Comparison of ENCODE assay signal across 18 mouse cellular contexts in the genomic region with DNA sequence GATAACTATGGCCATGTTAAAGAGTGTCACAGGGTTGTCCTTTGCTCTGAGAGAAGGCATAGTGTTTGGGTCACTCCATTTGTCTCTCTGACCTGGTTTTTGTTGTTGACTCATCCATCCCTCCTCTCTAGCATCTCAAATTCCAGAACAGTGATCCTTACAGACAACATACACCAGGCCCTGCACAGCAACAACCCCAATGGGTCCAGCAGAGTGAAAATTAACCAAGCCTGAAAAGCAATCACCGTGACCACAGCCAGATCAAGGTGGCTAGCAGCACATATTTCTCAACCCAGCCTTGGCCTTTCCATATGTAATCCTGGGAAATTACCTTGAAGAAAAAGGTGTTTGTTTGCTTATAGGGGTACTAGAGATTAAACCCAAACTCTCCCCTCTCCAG.
DNase-seq lines count a peak whose midpoint lies in the region; ATAC-seq and TF ChIP-seq lines count a peak whose summit lies in the region.
"Had no signal": no experiment of that assay in that cellular context is flagged by ENCODE, and none has a peak within 500 bp of the region (broad histone marks: within the 10 kb centered on the region; RNA-seq: fewer than 3 reads in every experiment).

No protein-coding gene starts in this region.

- TF ChIP-seq POLR2A in kidney, adult 2 months (IDR thresholded peaks at IDR 0.05; ENCODE audit: low read depth, low read length) = no peak

- POLR2A ChIA-PET in Patski (lab: Charles Lee) = no interaction called here

- no peak for TF ChIP-seq CTCF in kidney, adult 2 months (conservative IDR thresholded peaks at IDR 0.05; ENCODE audit: insufficient read depth, insufficient read length, low read depth, low read length)
- no peak for TF ChIP-seq CTCF in Patski (IDR thresholded peaks at IDR 0.05)
- no peak for TF ChIP-seq CTCF in kidney, postnatal 0 days (IDR thresholded peaks at IDR 0.05; ENCODE audit: low read depth)

- no peak overlapping the region for H3K27ac ChIP-seq in kidney, adult 2 months (ENCODE audit: insufficient read depth, low read depth, low read length)
- no peak overlapping the region for H3K27ac ChIP-seq in kidney, postnatal 0 days
- H3K27ac ChIP-seq: embryonic facial prominence, embryonic 13.5 days; forebrain, embryonic 12.5 days; heart, embryonic 13.5 days; hindbrain, embryonic 15.5 days had no signal

- H3K27me3 ChIP-seq in kidney, adult 2 months (replicated peaks; ENCODE audit: control insufficient read depth, insufficient read depth, low read length) = no peaks in the 10 kb centered on the region
- H3K27me3 ChIP-seq in Patski = no peaks in the 10 kb centered on the region
- no peaks in the 10 kb centered on the region for H3K27me3 ChIP-seq in kidney, postnatal 0 days (ENCODE audit: insufficient read depth, low read length)
- H3K27me3 ChIP-seq: CH12.LX; forebrain, embryonic 12.5 days; heart, embryonic 13.5 days; hindbrain, embryonic 15.5 days had no signal

- H3K4me2 ChIP-seq in kidney, postnatal 0 days (ENCODE audit: low read length) = no peak overlapping the region
- H3K4me2 ChIP-seq: embryonic facial prominence, embryonic 13.5 days; forebrain, embryonic 12.5 days; heart, embryonic 13.5 days; hindbrain, embryonic 15.5 days had no signal

- no peaks in the 10 kb centered on the region for H3K9me3 ChIP-seq in kidney, postnatal 0 days (replicated peaks; ENCODE audit: low read length)
- H3K9me3 ChIP-seq: embryonic facial prominence, embryonic 13.5 days; forebrain, embryonic 12.5 days; heart, embryonic 13.5 days; hindbrain, embryonic 15.5 days had no signal

- CTCF ChIA-PET in Patski (lab: Charles Lee) = no interaction called here

- no peak overlapping the region for H3K9ac ChIP-seq in kidney, postnatal 0 days (ENCODE audit: low read depth, low read length)
- H3K9ac ChIP-seq: embryonic facial prominence, embryonic 13.5 days; forebrain, embryonic 12.5 days; heart, embryonic 13.5 days; hindbrain, embryonic 15.5 days had no signal

- DNase-seq in kidney, adult 2 months = peak; percentile 67
- no peak for DNase-seq in kidney, postnatal 4 days
- no peak for DNase-seq in Patski (ENCODE audit: low read depth, low spot score)
- no peak for DNase-seq in kidney, postnatal 0 days (ENCODE audit: low spot score)
- no peak for DNase-seq in lung, postnatal 14 days
- DNase-seq in right cerebral cortex, postnatal 10 days (ENCODE audit: low spot score in 2 of 2) = no peak
- DNase-seq: adrenal gland, adult 8-10 months; adrenal gland, postnatal 36 days; cerebellum, adult 2 months; cerebellum, postnatal 10 days; gastrocnemius, postnatal 14 days; heart, postnatal 36 days had no signal

- H3K4me3 ChIP-seq in kidney, adult 2 months (ENCODE audit: insufficient read depth, low read depth, low read length) = no peak overlapping the region
- no peak overlapping the region for H3K4me3 ChIP-seq in kidney, postnatal 0 days (replicated peaks; ENCODE audit: low read depth, low read length)
- H3K4me3 ChIP-seq: embryonic facial prominence, embryonic 13.5 days; forebrain, embryonic 12.5 days; heart, embryonic 13.5 days; hindbrain, embryonic 15.5 days had no signal

- no peaks in the 10 kb centered on the region for H3K36me3 ChIP-seq in kidney, adult 2 months (ENCODE audit: control insufficient read depth, insufficient read depth, low read length)
- no peaks in the 10 kb centered on the region for H3K36me3 ChIP-seq in kidney, postnatal 0 days (ENCODE audit: insufficient read depth, low read length)
- H3K36me3 ChIP-seq: embryonic facial prominence, embryonic 13.5 days; forebrain, embryonic 12.5 days; heart, embryonic 13.5 days; hindbrain, embryonic 15.5 days had no signal

- ATAC-seq in Patski = peak; percentile 69
- ATAC-seq in kidney, postnatal 0 days (replicated peaks; ENCODE audit: low FRiP score, low read depth) = 0 out of 2 replicates have a peak, but pooled peaks have one; percentile 46
- ATAC-seq: forebrain, embryonic 16.5 days had no signal

- no peaks in the 10 kb centered on the region for H3K4me1 ChIP-seq in kidney, adult 2 months (ENCODE audit: control insufficient read depth, insufficient read depth, low read length)
- H3K4me1 ChIP-seq in kidney, postnatal 0 days (replicated peaks; ENCODE audit: insufficient read depth, low read length) = no peaks in the 10 kb centered on the region
- H3K4me1 ChIP-seq: embryonic facial prominence, embryonic 13.5 days; forebrain, embryonic 12.5 days; heart, embryonic 13.5 days; hindbrain, embryonic 15.5 days had no signal

- in situ Hi-C loops in Patski (cut with MboI; ENCODE audit: low pct_unique_long_range_greater_than_20kb) = no loop called here

- 62% methylated on average over 1 of the region's 1 CpGs for WGBS in kidney, adult 2 months
- WGBS in kidney, postnatal 0 days = 43% methylated on average over 1 of the region's 1 CpGs
